Mouse (Mus musculus): ENCODE results near the gene Dhdh. TPM values are rescaled to one million over a fixed set of nuclear protein-coding genes. Genes with fewer than 3 reads are reported as not detected.

The Dhdh gene
- total RNA-seq, 2 experiments from 2014 or later = 2.7 to 4.0 TPM

GRCm38 (mm10) chr7:45433835-45434202, 54.8 kb downstream of the Dhdh start:
- intact Hi-C loops (cut with DNase I) = loop anchor here (2.0 kb wide), 1 partner anchor 29 kb away; the partner anchor contains the start of gene Kcna7
- no peak for DNase-seq (ENCODE audit: low spot score in 2 of 2)

DNA sequence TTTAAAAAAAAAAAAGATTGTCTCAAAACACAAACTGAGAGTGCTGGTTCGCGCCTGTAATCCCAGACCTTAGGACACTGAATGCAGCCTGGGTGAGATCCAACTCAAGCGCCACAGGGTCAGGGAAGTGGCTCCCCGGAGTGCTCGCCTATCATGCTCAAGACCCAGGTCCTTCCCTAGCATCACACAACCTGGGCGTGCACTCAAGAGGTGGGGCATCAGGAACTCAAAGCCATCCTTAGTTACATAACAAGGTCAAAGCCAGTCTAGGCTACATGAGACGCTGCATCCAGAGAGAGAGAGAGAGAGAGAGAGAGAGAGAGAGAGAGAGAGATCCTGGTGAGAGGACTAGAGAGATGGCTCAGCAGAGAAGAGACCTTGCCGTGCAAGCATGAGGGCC, 62.0 kb downstream of the Dhdh start:
- intact Hi-C loops (cut with DNase I) = no loop called here
- DNase-seq (ENCODE audit: low spot score in 2 of 2) = no peak

DNA sequence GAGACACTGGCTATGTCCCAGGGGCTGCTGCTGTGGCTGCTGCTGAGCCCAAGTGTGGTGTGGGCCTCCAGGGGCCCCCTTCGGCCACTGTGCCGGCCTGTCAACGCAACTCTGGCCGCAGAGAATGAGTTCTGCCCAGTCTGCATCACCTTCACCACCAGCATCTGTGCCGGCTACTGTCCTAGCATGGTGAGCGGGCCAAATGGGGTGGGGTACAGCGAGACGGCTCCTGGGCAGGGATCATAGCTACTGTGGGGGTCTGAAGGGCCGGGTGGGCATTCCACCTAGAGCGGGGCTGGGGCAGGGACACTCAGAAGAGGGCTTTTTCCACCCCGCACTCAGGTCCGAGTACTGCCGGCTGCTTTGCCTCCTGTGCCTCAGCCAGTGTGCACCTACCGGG, 67.4 kb downstream of the Dhdh start:
- no peak for DNase-seq (ENCODE audit: low spot score in 2 of 2)
- intact Hi-C loops (cut with DNase I) = no loop called here

Small RNAs within 50 kb of the gene (microRNA-seq; reads per million reads assigned to microRNA genes)
- gene Gm22133 = 0 reads per million in 2 experiments

Other genes starting within 250 kb of the Dhdh start
- 1 to 10 TPM; 2.5 to 4.4 TPM for gene Cd37, start 249.7 kb downstream of the Dhdh start, total RNA-seq (2021)
- 1 to 10 TPM; 1.6 to 1.9 TPM for gene Slc6a16, start 247.7 kb downstream of the Dhdh start, total RNA-seq (2021)
- gene Slc6a21, start 211.3 kb downstream of the Dhdh start, total RNA-seq (2021) = under 1 TPM in 1 of 2 experiments, not detected in 1; 0.23 TPM
- gene Trpm4, start 155.0 kb downstream of the Dhdh start, total RNA-seq (2021) = 10 to 100 TPM; 13.2 to 24.9 TPM
- gene Hrc, start 153.5 kb downstream of the Dhdh start, total RNA-seq (2021) = under 1 TPM; 0.23 to 0.94 TPM
- 100 to 1,000 TPM; 151 to 152 TPM for gene Ppfia3, start 121.8 kb downstream of the Dhdh start, total RNA-seq (2021)
- 100 to 1,000 TPM; 170 to 176 TPM for gene Lin7b, start 118.2 kb downstream of the Dhdh start, total RNA-seq (2021)
- 100 to 1,000 TPM; 341 to 386 TPM for gene Snrnp70, start 93.1 kb downstream of the Dhdh start, total RNA-seq (2021)
- gene Kcna7, start 83.2 kb downstream of the Dhdh start, total RNA-seq (2021) = not detected
- gene Ntf5, start 75.1 kb downstream of the Dhdh start, total RNA-seq (2021) = under 1 TPM in 1 of 2 experiments, not detected in 1; 0.16 TPM
- not detected for gene Lhb, start 68.0 kb downstream of the Dhdh start, total RNA-seq (2021)
- 10 to 100 TPM; 15.7 to 16.5 TPM for gene Gys1, start 54.0 kb downstream of the Dhdh start, total RNA-seq (2021)
- gene Ruvbl2, start 50.7 kb downstream of the Dhdh start, total RNA-seq (2021) = 10 to 100 TPM; 30.4 to 33.0 TPM
- gene Ftl1, start 28.9 kb downstream of the Dhdh start, total RNA-seq (2021) = 100 to 1,000 TPM; 207 to 225 TPM
- 10 to 100 TPM; 67.0 to 69.8 TPM for gene Bax, start 21.9 kb downstream of the Dhdh start, total RNA-seq (2021)
- not detected for gene Tulp2, start 6.9 kb downstream of the Dhdh start, total RNA-seq (2021)
- gene Gm45808, start 2.0 kb downstream of the Dhdh start, total RNA-seq (2021) = under 1 TPM in 1 of 2 experiments, not detected in 1; 0.73 TPM
- gene Nucb1, start 21.6 kb upstream of the Dhdh start, total RNA-seq (2021) = 100 to 1,000 TPM; 103 to 105 TPM
- gene Ppp1r15a, start 37.5 kb upstream of the Dhdh start, total RNA-seq (2021) = 10 to 100 TPM; 22.0 to 22.2 TPM
- 1 to 10 TPM; 1.2 to 2.7 TPM for gene Plekha4, start 37.5 kb upstream of the Dhdh start, total RNA-seq (2021)
- under 1 TPM in 1 of 2 experiments, not detected in 1; 0.25 TPM for gene Hsd17b14, start 66.1 kb upstream of the Dhdh start, total RNA-seq (2021)
- 10 to 100 TPM; 23.0 to 23.6 TPM for gene Bcat2, start 81.3 kb upstream of the Dhdh start, total RNA-seq (2021)
- not detected for gene Fgf21, start 126.7 kb upstream of the Dhdh start, total RNA-seq (2021)
- under 1 TPM in 1 of 2 experiments, not detected in 1; 0.21 TPM for gene Fut1, start 128.5 kb upstream of the Dhdh start, total RNA-seq (2021)
- gene Izumo1, start 133.0 kb upstream of the Dhdh start, total RNA-seq (2021) = not detected
- 1 to 10 TPM; 8.1 to 8.2 TPM for gene Rasip1, start 138.7 kb upstream of the Dhdh start, total RNA-seq (2021)
- gene Mamstr, start 151.2 kb upstream of the Dhdh start, total RNA-seq (2021) = 1 to 10 TPM; 2.4 to 3.6 TPM
- gene Fut2, start 177.6 kb upstream of the Dhdh start, total RNA-seq (2021) = under 1 TPM in 1 of 2 experiments, not detected in 1; 0.21 TPM
- gene Ntn5, start 195.2 kb upstream of the Dhdh start, total RNA-seq (2021) = 1 to 10 TPM; 3.4 to 3.5 TPM
- gene Sec1, start 205.6 kb upstream of the Dhdh start, total RNA-seq (2021) = under 1 TPM; 0.37 to 0.48 TPM
- 100 to 1,000 TPM; 184 to 223 TPM for gene Car11, start 211.0 kb upstream of the Dhdh start, total RNA-seq (2021)
- 100 to 1,000 TPM in 1 of 2 experiments, 10 to 100 TPM in 1; 66.2 to 147 TPM for gene Dbp, start 216.3 kb upstream of the Dhdh start, total RNA-seq (2021)
- 100 to 1,000 TPM; 315 to 323 TPM for gene Rpl18, start 226.7 kb upstream of the Dhdh start, total RNA-seq (2021)
- 10 to 100 TPM; 29.7 to 29.8 TPM for gene Sphk2, start 229.2 kb upstream of the Dhdh start, total RNA-seq (2021)
- gene Fam83e, start 232.4 kb upstream of the Dhdh start, total RNA-seq (2021) = under 1 TPM; 0.11 to 0.23 TPM
- gene Spaca4, start 237.0 kb upstream of the Dhdh start, total RNA-seq (2021) = not detected